Mouse (Mus musculus) liver, embryonic 14.5 days (tissue): ENCODE measurements at regions not wholly inside any gene's neighbourhood (a gene's known extent, or its start where the extent isn't known, plus 50 kb on each side); places are given as distances from the start of the nearest gene placed in this dataset.

Source experiments
- ATAC-seq: fragments of 200-750 bp; cut with Nextera tagmentation; 2 replicates; pipeline ENCODE4 v1.8.0; 2017; ENCODE audit warnings: moderate number of reproducible peaks, mild to moderate bottlenecking, moderate library complexity; ENCODE audit not compliant: insufficient read depth
- DNase-seq, 3 experiments: peaks; one replicate each; pipeline ENCODE4 v3.0.0-alpha.2; 2012 to 2013; ENCODE audit warnings: low read depth in 3 of 3, low spot score in 3 of 3
- H3K27ac ChIP-seq: fragments of 300-500 bp; sonication (generic); 2 replicates; pipeline ENCODE4 v1.5.1; 2014; ENCODE audit warnings: moderate library complexity, mild to moderate bottlenecking, control low read depth, inconsistent platforms
- H3K27me3 ChIP-seq: fragments of 300-500 bp; sonication (generic); 2 replicates; pipeline ENCODE4 v1.6.1; 2014; ENCODE audit warnings: mild to moderate bottlenecking, low read length, moderate library complexity; ENCODE audit not compliant: control insufficient read depth, insufficient read depth
- H3K36me3 ChIP-seq: fragments of 300-500 bp; sonication (generic); replicated peaks from 2 replicates; pipeline ENCODE4 v1.6.1; 2014; ENCODE audit warnings: low read depth; ENCODE audit not compliant: control insufficient read depth, insufficient read depth
- H3K4me1 ChIP-seq, 2 experiments: fragments of 200-500 bp in 1 of 2; fragments of 300-500 bp in 1 of 2; sonication (generic) in 1 of 2; replicated peaks; 2 replicates each; pipeline ENCODE4 v1.6.1; 2012 to 2014; ENCODE audit warnings: antibody characterized with exemption in 1 of 2, inconsistent platforms in 1 of 2, low read length in 1 of 2; ENCODE audit not compliant: control insufficient read depth in 2 of 2, insufficient read depth in 2 of 2
- H3K4me2 ChIP-seq: fragments of 300-500 bp; sonication (generic); 2 replicates; pipeline ENCODE4 v1.6.1; 2014; ENCODE audit warnings: low read depth, mild to moderate bottlenecking, control low read depth, moderate library complexity
- H3K4me3 ChIP-seq, 2 experiments: fragments of 200-500 bp in 1 of 2; fragments of 300-500 bp in 1 of 2; sonication (generic) in 1 of 2; 2 replicates each; pipeline ENCODE4 v1.5.1; 2012 to 2014; ENCODE audit warnings: low read depth in 2 of 2, low read length in 2 of 2, mild to moderate bottlenecking in 2 of 2, control low read depth in 1 of 2, inconsistent platforms in 1 of 2, moderate library complexity in 1 of 2; ENCODE audit not compliant: insufficient read depth in 1 of 2
- H3K9ac ChIP-seq: fragments of 300-500 bp; sonication (generic); replicated peaks from 2 replicates; pipeline ENCODE4 v1.6.1; 2014; ENCODE audit warnings: mild to moderate bottlenecking, control low read depth, moderate library complexity
- H3K9me3 ChIP-seq: fragments of 300-500 bp; sonication (generic); 2 replicates; pipeline ENCODE4 v1.6.1; 2016; ENCODE audit warnings: low read length, mixed read lengths; ENCODE audit not compliant: control insufficient read depth
- CTCF ChIP-seq: IDR thresholded peaks from 2 replicates; pipeline ENCODE4 v1.5.1; 2016; ENCODE audit warnings: antibody characterized with exemption, low read depth, control low read depth
- EP300 ChIP-seq: IDR thresholded peaks from 2 replicates; pipeline ENCODE4 v1.6.1; 2016; ENCODE audit warnings: antibody characterized with exemption, low read depth
- WGBS: fragments of 180-500 bp; shearing (Covaris S2); extraction: QIAGEN DNeasy Blood & Tissue Kit; methylation state at CpG from one replicate; pipeline ENCODE4 v1.1.7; 2014; ENCODE audit not compliant: insufficient replicate concordance; 5-methylcytosine and 5-hydroxymethylcytosine counted together

DNA sequence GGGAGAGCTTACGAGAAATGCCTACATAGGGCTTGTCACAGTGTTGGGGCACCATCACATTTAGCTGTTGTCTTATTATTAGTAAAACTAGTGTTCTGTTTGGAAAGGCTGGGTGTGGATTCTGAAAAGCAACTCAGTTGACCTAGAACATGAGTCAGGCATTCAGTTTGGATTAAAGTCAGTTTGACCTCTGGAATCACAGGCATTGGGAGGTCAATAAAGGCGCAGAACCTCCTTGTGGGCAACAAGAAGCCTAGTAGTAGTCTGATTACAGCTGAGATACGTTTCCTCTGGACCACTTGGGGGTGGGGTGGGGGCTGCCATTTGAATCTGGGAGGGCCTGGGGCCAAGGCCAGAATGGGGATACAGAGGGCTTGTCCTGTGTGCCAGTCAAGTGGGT is 52.1 kb upstream of the Map3k1 start:
- DNase-seq (no peak), ATAC-seq (no peak)
- 85% methylated on average over 3 of the region's 3 CpGs for WGBS
- no peak for TF ChIP-seq EP300
- no peak for TF ChIP-seq CTCF
- Histone ChIP-seq H3K4me3 (no peak overlapping the region), H3K27ac (no peak overlapping the region), H3K9ac (no peak overlapping the region), H3K4me1 (peaks cover 0 to 8% of the 10 kb centered on the region in 2 experiments; a peak in 2 of 4 replicates), H3K4me2 (no peak overlapping the region), H3K27me3 (no peaks in the 10 kb centered on the region; the same call in 1 of the 2 replicates), H3K36me3 (no peaks in the 10 kb centered on the region), H3K9me3 (no peaks in the 10 kb centered on the region)

DNA sequence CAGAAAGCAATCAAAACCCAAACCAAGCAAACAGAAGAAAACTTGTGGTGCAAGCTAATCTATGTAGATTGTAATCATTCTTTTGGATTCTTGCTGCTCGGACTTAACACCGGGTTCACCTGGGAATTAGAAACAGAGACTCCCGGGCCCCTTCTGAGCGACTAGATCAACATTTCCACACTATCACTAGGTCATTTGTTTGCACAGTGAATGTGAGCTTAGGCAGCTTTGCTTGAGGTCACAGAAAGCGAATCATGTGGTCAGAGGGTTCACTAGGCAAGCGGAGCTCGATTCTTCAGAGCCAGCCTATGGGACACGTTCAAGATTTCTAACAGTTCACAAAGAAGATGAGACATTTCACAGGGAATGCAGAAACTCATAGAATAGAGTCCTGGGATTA is 53.5 kb upstream of the Map3k1 start:
- H3K4me3 ChIP-seq: no peak overlapping the region
- H3K27me3 ChIP-seq: no peaks in the 10 kb centered on the region
- 71% methylated on average over 8 of the region's 8 CpGs for WGBS
- TF ChIP-seq EP300: no peak
- H3K4me2 ChIP-seq: no peak overlapping the region
- peaks cover 0 to 5% of the 10 kb centered on the region in 2 experiments; a peak in 1 of 4 replicates for H3K4me1 ChIP-seq
- peak; percentile 26; the same call in 1 of the 2 replicates for ATAC-seq
- peak in 1 of 3 experiments; percentile 22 for DNase-seq
- H3K27ac ChIP-seq: no peak overlapping the region
- H3K9ac ChIP-seq: no peak overlapping the region
- no peaks in the 10 kb centered on the region for H3K36me3 ChIP-seq
- no peaks in the 10 kb centered on the region for H3K9me3 ChIP-seq

DNA sequence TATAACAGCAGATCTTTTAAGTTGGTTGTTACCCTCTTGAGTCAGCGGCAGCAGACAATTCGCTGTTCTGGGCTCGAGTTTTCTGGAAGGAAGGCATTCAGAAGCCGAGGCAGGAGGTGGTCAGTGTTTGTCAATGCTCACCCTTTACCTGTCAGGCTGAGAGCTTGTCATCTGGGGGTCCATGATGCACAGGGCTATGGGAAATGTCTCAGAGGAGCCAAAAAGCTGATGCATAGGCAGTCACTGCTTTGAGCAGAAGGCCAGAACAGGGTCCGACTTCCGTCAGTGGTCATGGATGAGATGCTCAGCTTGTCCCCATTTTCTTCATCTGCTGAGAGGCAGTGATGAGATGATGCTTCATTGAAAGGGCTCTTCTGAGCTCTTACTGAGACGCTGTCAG is 57.2 kb upstream of the Map3k1 start:
- no peak for DNase-seq
- Histone ChIP-seq H3K4me2 (no peak overlapping the region), H3K4me1 (peaks cover 13 to 30% of the 10 kb centered on the region in 2 experiments), H3K27me3 (no peaks in the 10 kb centered on the region; the same call in 1 of the 2 replicates), H3K4me3 (no peak overlapping the region), H3K27ac (no peak overlapping the region), H3K36me3 (no peaks in the 10 kb centered on the region), H3K9ac (no peak overlapping the region), H3K9me3 (no peaks in the 10 kb centered on the region)
- 85% methylated on average over 7 of the region's 7 CpGs for WGBS
- ATAC-seq: no peak
- TF ChIP-seq EP300 (no peak), CTCF (no peak)

DNA sequence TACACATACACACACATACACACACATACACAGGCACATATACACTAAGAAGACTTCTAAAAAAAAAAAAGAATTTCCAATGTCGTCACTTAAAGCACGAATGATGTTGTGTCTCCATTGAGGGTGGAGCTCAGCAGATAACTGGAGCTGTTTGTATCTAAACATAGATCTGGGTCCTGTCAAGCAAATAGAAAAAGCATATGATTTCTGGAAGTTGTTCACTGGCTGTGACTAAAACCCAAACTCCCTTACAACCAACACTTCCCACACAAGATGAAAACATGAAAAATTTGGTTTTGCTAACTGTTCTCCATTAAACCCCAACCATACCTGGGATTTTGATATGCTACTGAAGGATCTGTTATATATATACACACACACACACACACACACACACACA is 58.5 kb upstream of the Map3k1 start:
- Histone ChIP-seq H3K4me3 (no peak overlapping the region; a peak in 1 of 4 replicates), H3K36me3 (no peaks in the 10 kb centered on the region), H3K4me2 (peak overlapping the region; percentile 51), H3K9me3 (no peaks in the 10 kb centered on the region), H3K27ac (no peak overlapping the region), H3K4me1 (peaks cover 13 to 37% of the 10 kb centered on the region in 2 experiments), H3K9ac (no peak overlapping the region), H3K27me3 (no peaks in the 10 kb centered on the region; the same call in 1 of the 2 replicates)
- no peak for ATAC-seq
- TF ChIP-seq EP300: no peak
- TF ChIP-seq CTCF: no peak
- DNase-seq: no peak
- 64% methylated on average over 2 of the region's 2 CpGs for WGBS

GRCm38 (mm10) chr13:111867763-111868725 is 59.3 kb upstream of the Map3k1 start:
- no peaks in the 10 kb centered on the region; the same call in 1 of the 2 replicates for H3K27me3 ChIP-seq
- WGBS: 7% methylated on average over 31 of the region's 31 CpGs
- ATAC-seq: no peak
- TF ChIP-seq EP300 (no peak), CTCF (no peak)
- DNase-seq: peak in 2 of 3 experiments; percentile 26 to 30
- H3K4me3 ChIP-seq: peak overlapping the region; percentile 12 to 18; a peak in 3 of 4 replicates
- H3K9ac ChIP-seq: peak overlapping the region; percentile 14
- H3K36me3 ChIP-seq: no peaks in the 10 kb centered on the region
- peaks cover 13 to 36% of the 10 kb centered on the region in 2 experiments for H3K4me1 ChIP-seq
- no peak overlapping the region for H3K27ac ChIP-seq
- H3K9me3 ChIP-seq: no peaks in the 10 kb centered on the region
- peak overlapping the region; percentile 51 for H3K4me2 ChIP-seq
